Mouse (Mus musculus) layer of hippocampus, adult 2 months (tissue): ENCODE measurements around the gene 2410002F23Rik. TPM values are rescaled to one million over a fixed set of nuclear protein-coding genes. Genes with fewer than 3 reads are reported as not detected.
"Not testable (repeated sequence)": the region's sequence is repeated elsewhere in the genome, so short reads cannot be mapped to it uniquely, and the experiment has no call there.

Experiments
- DNase-seq, 2 experiments: peaks; one replicate each; pipeline ENCODE4 v3.0.0; 2022; ENCODE audit warnings: low spot score in 2 of 2
- H3K27ac ChIP-seq: fragments of 200-600 bp; 2 replicates; pipeline ENCODE4 v1.8.1; 2022
- H3K4me3 ChIP-seq: fragments of 200-600 bp; 2 replicates; pipeline ENCODE4 v1.8.1; 2022; ENCODE audit warnings: mild to moderate bottlenecking
- CTCF ChIP-seq: fragments of 200-600 bp; conservative IDR thresholded peaks from 2 replicates; pipeline ENCODE4 v1.8.1; 2022; ENCODE audit warnings: antibody characterized with exemption, mild to moderate bottlenecking, moderate library complexity
- total RNA-seq, 2 experiments: library from RNA; stranded (reverse); gene quantifications; 2 replicates each; pipeline ENCODE4 v1.2.3; 2021

2410002F23Rik gene
- total RNA-seq, 2 experiments from 2014 or later, result 87.8 to 90.3 TPM

DNA sequence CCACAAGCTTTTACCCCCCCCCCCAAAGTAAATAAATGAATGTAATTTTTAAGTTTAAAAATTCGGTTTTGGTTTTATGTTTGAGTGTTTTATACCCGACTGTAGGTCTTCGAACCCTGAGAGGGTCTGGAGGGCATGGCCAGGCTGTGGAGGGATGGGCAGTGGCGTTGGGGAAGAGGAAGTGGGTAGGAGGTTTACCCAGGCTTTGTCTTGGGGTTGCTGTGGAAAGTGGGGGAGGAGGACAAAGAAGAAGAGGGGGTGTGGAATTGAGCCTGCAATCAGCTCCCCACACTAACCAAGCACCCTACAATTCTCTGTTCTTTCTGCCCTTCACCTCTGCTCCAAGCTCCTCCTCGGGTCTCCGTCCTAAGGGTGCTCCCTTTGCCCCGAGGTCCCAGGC, 26.0 kb downstream of the 2410002F23Rik start:
- no peak overlapping the region for H3K27ac ChIP-seq
- no peak for DNase-seq
- TF ChIP-seq CTCF, result no peak
- no peak overlapping the region for H3K4me3 ChIP-seq

DNA sequence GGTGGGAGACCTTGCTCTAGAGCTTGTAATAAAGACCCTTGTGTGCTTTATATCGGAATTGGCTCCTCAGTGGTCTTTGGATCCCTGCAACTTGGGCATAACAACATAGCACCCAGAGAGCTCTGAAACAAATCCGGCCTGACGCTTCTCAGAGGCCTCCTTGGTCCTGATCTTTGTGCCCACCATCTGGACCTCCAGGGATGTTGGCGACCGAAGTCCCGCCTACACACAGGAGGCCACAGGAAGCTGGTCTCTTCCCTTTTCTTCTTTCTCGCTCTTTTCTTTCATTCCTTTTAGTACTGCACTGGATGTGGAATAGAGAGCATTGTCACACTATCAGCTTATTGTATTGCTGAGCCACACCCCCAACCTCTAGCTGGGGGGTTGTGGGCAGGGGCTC, 26.9 kb downstream of the 2410002F23Rik start:
- no peak overlapping the region for H3K27ac ChIP-seq
- H3K4me3 ChIP-seq, result no peak overlapping the region
- no peak for DNase-seq
- no peak for TF ChIP-seq CTCF

DNA sequence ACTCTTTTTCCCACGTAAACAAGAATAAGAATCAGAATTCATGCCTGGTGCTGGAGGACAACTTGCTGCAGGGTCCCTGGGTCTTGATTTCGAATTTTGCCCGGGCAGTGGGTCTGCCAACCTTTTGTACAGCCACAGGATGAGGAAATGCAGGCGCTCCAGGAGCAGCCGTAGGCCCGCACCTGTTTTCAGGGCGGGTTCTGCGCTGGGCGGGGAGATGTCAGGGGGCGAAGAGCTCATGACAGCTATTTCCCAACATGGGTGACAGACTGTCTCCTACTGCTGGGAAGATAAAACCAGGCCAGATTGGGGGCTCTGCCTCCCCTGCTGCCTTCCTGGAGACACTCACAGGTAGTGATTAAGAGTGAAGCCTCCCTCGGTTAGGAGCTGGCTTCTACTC, 27.6 kb downstream of the 2410002F23Rik start:
- TF ChIP-seq CTCF, result no peak
- H3K4me3 ChIP-seq, result no peak overlapping the region
- DNase-seq, result no peak
- H3K27ac ChIP-seq, result no peak overlapping the region

DNA sequence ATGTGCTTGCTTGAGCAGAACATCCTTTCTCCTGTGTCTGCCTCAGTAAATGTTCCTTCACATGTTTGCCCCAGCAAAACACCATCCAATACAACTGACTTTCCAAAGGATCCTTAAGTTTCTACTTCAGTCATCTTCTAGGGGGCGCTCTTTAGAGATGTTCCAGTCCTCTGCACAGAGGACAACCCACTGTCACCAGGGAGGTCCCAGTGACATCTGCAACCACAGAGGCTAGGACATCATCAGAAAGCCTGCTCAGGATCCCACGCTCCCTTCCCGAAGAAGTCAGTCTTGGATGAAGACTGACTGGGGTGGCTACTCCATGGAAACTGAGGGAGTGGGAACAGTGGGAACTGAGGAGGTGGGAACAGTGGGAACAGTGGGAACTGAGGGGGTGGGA, 29.0 kb downstream of the 2410002F23Rik start:
- DNase-seq, result no peak
- Histone ChIP-seq H3K4me3 (no peak overlapping the region), H3K27ac (no peak overlapping the region)
- 0 out of 2 replicates have a peak, but pooled peaks have one; percentile 13 for TF ChIP-seq CTCF

DNA sequence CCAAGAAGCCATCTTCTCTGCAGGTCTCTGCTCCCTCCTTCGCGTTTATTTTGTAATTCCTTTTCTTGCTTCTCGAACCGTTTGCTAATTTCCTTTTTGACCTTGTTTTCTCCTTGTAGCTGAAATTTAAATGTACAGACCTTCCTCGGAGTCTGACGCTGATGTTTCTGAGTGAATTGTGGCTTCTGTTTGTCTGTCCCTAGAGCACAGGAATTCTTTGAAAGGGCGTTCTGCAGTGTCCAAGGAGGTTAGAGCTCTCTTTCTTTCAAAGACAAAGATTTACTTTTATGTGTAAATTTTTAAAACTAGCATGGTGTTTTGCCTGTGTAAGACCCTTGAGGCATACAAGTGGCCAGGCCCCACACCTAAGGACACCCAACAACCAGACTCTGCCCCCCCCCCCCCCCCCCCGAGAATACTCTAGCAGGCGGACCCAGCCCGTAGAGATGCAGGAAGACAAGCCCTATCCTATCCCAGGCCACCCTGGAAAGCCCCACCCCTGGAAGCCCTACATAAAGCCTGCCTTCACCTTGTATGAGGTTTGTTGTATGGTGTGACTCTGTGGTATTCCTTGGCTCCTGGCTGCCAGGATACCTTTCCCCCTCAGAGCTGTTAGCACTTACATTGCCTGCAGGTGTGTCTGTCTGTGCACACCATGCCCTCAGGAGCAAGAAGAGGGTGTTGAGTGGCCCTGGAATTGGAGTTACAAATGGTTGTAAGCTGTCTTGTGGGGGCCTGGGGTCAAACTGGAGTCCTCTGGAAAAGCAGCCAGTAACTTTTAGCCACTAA, 30.1 kb downstream of the 2410002F23Rik start:
- H3K27ac ChIP-seq, result no peak overlapping the region
- no peak for TF ChIP-seq CTCF
- no peak overlapping the region for H3K4me3 ChIP-seq
- no peak for DNase-seq

DNA sequence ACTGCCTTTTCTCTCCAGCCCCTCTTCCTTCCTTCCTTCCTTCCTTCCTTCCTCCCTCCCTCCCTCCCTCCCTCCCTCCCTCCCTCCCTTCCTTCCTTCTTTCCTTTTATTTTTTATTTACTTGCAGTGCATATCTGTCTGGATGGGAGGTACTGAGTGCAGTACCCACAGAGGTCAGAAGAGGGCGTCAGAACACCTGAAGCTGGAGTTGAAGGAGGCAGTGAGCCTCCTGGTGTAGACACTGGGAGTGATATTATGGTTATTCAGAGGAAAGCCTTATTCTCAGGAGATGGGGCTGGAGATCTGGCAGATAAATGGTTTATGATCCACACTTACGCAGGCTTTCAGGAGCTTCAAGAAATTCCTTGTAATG, 30.7 kb downstream of the 2410002F23Rik start:
- peak; percentile 74 for TF ChIP-seq CTCF
- peak; percentile 54 to 71 for DNase-seq
- no peak overlapping the region for H3K4me3 ChIP-seq
- no peak overlapping the region for H3K27ac ChIP-seq

DNA sequence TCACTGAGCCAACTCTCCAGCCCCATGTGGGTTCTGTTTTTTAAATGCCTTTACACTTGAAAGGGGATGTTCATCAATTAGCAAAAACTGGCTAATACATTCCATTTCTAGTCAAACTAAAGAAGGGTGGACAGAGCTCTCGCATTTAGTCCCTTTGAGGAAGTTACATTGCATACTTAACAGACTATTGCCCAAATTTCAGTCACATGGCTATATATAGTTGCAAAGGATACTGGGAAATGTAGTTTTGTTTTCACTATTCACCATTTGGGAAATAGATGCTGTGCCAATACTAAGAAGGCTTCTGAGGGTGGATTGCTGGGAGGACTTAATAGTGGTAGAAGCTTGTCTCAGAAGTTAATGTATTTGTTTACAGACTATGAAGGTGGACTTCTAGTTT, 34.4 kb downstream of the 2410002F23Rik start:
- no peak for DNase-seq
- peak overlapping the region; percentile 54; the same call in 1 of the 2 replicates for H3K27ac ChIP-seq
- TF ChIP-seq CTCF, result no peak
- H3K4me3 ChIP-seq, result no peak overlapping the region

DNA sequence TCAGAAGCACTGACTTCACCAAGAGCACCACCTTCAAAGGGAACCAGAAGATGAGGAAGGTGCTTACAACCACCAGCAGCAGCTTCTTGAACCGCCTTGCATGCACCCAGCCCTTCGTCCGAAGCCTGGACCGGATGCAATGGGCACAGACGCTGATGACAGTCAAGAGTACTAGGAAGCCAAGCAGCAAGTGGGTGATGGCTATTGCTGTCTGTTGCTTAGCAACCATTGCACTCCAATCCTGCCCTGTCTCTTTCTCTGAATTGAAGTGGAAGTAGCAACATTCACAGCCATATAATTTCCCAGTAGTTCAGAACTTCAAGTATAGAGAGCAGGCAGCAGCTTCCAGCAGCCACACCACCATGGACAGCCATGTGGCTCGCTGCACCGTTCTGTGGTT, 35.1 kb downstream of the 2410002F23Rik start:
- Histone ChIP-seq H3K4me3 (no peak overlapping the region), H3K27ac (peak overlapping the region; percentile 54; the same call in 1 of the 2 replicates)
- TF ChIP-seq CTCF, result no peak
- no peak for DNase-seq

DNA sequence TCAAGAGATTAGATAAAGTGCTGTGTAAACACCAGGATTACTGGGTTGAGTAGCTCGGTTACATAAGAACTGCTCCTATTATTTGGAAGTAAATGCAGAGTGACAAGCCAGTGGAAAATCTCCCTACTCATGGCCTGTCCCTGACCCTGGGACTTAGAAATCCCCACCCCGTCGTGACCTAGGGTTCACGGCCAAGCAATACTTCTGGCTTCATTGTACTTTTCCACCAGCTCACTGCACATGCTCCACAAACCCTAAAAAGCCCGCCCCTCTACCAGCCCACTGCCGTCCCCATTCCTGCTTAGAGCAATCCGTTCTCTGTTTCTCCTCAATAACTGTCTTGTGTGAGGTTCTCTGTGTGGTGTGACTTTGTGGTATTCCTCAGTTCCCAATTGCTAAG, 41.2 kb downstream of the 2410002F23Rik start:
- no peak overlapping the region for H3K27ac ChIP-seq
- no peak for TF ChIP-seq CTCF
- no peak for DNase-seq
- H3K4me3 ChIP-seq, result no peak overlapping the region

DNA sequence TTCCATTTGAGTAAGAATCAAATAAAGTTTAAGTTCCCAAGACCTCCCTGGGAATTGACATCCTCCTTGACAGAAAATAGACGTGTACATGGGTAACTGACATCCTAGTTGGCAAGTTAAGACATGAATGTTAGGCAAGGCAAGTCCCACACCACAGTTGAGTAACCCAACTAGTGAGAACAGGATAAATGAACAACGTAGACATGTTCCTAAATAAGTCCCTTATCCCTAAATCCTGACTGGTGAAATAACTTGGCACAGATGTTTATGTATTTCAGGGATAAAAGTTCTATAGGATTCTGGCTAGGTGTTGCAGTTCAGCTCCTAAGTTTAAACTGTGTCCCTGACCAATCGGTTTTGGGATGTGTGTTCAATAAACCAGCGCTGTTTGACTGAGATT, 44.5 kb downstream of the 2410002F23Rik start:
- no peak overlapping the region for H3K4me3 ChIP-seq
- no peak for TF ChIP-seq CTCF
- DNase-seq, result no peak

DNA sequence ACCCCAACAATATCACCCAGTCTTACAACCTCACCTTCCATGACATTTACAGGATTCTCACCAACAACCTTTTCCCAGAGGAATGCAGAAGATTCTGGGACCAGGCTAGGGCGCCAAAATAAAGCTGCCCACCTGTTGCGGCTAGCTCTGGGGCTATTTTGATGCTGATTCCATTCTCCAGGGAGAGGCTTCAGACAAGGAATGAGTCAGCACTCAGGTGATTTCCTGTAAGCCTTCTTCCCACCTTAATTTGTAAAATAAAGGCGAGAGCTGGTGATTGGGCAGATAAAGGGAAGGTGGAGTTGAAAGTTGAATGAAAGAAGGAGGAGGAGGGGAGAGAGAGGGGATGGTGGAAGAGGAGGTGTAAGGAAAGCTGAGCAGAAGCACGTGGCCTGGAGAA, 44.9 kb downstream of the 2410002F23Rik start:
- TF ChIP-seq CTCF, result no peak
- no peak for DNase-seq
- Histone ChIP-seq H3K27ac (no peak overlapping the region), H3K4me3 (no peak overlapping the region)

More for the DNA sequence above, 44.5 kb downstream of the 2410002F23Rik start:
- no peak overlapping the region for H3K27ac ChIP-seq

DNA sequence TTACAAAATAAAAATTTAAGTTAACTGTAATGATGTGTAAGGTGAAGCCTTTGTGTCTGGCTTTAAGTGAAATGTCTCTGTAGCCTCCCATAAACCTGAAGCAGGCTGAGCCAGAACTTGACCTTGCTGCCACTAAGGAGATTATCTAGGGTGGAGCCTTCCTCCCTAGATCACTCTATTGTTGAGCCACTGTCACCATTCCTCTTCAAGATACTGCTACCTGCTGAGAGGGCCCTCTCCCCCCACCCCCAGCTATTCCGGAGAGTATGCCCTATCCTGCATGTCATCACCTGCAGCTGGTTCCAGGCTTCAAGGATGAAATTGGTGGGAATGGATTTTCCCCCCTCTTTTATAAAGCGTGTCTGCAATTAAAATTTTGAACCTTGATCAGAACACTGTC, 51.0 kb downstream of the 2410002F23Rik start:
- H3K4me3 ChIP-seq, DNase-seq: not testable (repeated sequence)

More for the DNA sequence above, 51.0 kb downstream of the 2410002F23Rik start:
- H3K27ac ChIP-seq, result not testable (repeated sequence)

Other genes with a start within 250 kb of the 2410002F23Rik start
- gene Klk1b26, start 234.6 kb upstream of the 2410002F23Rik start, total RNA-seq, result not detected
- gene Klk1b27, start 194.4 kb upstream of the 2410002F23Rik start, total RNA-seq, result not detected
- not detected for gene Klk1b21, start 144.4 kb upstream of the 2410002F23Rik start, total RNA-seq
- not detected for gene Klk1b22, start 134.0 kb upstream of the 2410002F23Rik start, total RNA-seq
- not detected for gene Klk1b16, start 110.0 kb upstream of the 2410002F23Rik start, total RNA-seq
- not detected for gene Klk1b24, start 58.5 kb upstream of the 2410002F23Rik start, total RNA-seq
- not detected for gene Klk1b3, start 48.5 kb upstream of the 2410002F23Rik start, total RNA-seq
- not detected for gene Klk1b4, start 39.3 kb upstream of the 2410002F23Rik start, total RNA-seq
- gene Klk1b5, start 30.8 kb upstream of the 2410002F23Rik start, total RNA-seq, result not detected
- not detected for gene Klk1, start 21.4 kb upstream of the 2410002F23Rik start, total RNA-seq
- not detected for gene Gm36864, start 10.5 kb upstream of the 2410002F23Rik start, total RNA-seq
- under 1 TPM; 0.79 to 0.92 TPM for gene 1700028J19Rik, start within 50 bp of the 2410002F23Rik start, total RNA-seq
- not detected for gene Acp4, start 10.7 kb downstream of the 2410002F23Rik start, total RNA-seq
- not detected for gene Gm15517, start 14.7 kb downstream of the 2410002F23Rik start, total RNA-seq
- gene Clec11a, start 60.2 kb downstream of the 2410002F23Rik start, total RNA-seq, result 1 to 10 TPM; 3.0 to 3.5 TPM
- gene Shank1, start 63.5 kb downstream of the 2410002F23Rik start, total RNA-seq, result 100 to 1,000 TPM; 647 to 698 TPM
- gene Syt3, start 137.4 kb downstream of the 2410002F23Rik start, total RNA-seq, result 10 to 100 TPM; 89.4 to 95.9 TPM
- 1 to 10 TPM; 3.0 to 3.3 TPM for gene 1700008O03Rik, start 139.1 kb downstream of the 2410002F23Rik start, total RNA-seq
- 100 to 1,000 TPM; 318 to 334 TPM for gene Lrrc4b, start 182.3 kb downstream of the 2410002F23Rik start, total RNA-seq
- 10 to 100 TPM; 12.2 to 18.1 TPM for gene Aspdh, start 218.7 kb downstream of the 2410002F23Rik start, total RNA-seq
- gene Josd2, start 221.3 kb downstream of the 2410002F23Rik start, total RNA-seq, result 10 to 100 TPM; 91.3 to 92.0 TPM
- 100 to 1,000 TPM; 210 to 220 TPM for gene Emc10, start 249.8 kb downstream of the 2410002F23Rik start, total RNA-seq
- gene Fam71e1, start 249.9 kb downstream of the 2410002F23Rik start, total RNA-seq, result 10 to 100 TPM; 19.3 to 23.4 TPM